Mouse (Mus musculus) myocyte (in vitro differentiated cells): Measurements from ENCODE around the gene B3gnt3. TPM values are rescaled to one million over a fixed set of nuclear protein-coding genes. Genes with fewer than 3 reads are reported as not detected.

Source experiments
- H3K27me3 ChIP-seq: one replicate; pipeline ENCODE4 v1.6.1; 2011; ENCODE audit not compliant: control insufficient read depth, insufficient read depth, insufficient read length
- H3K36me3 ChIP-seq: one replicate; pipeline ENCODE4 v1.6.1; 2011; ENCODE audit not compliant: control insufficient read depth, insufficient read depth
- H3K4me2 ChIP-seq: one replicate; pipeline ENCODE4 v1.6.1; 2011; ENCODE audit warnings: low read depth, control low read depth
- H3K4me3 ChIP-seq: one replicate; pipeline ENCODE4 v1.5.1; 2011; ENCODE audit warnings: mild to moderate bottlenecking, control low read depth, moderate library complexity
- H3K79me2 ChIP-seq: one replicate; pipeline ENCODE4 v1.6.1; 2011; ENCODE audit not compliant: control insufficient read depth, insufficient read depth
- H3ac ChIP-seq: one replicate; pipeline ENCODE4 v1.6.1; 2011; ENCODE audit not compliant: control insufficient read depth, insufficient read length
- CEBPB ChIP-seq: IDR thresholded peaks from 2 replicates; pipeline ENCODE4 v1.6.1; 2011; ENCODE audit warnings: mild to moderate bottlenecking, moderate library complexity; ENCODE audit not compliant: poor library complexity, insufficient read depth, severe bottlenecking
- E2F4 ChIP-seq: IDR thresholded peaks from one replicate; pipeline ENCODE4 v1.6.1; 2011; ENCODE audit warnings: mild to moderate bottlenecking, control low read depth, moderate library complexity; ENCODE audit not compliant: insufficient read depth
- MAX ChIP-seq: IDR thresholded peaks from one replicate; pipeline ENCODE4 v1.6.1; 2011; ENCODE audit warnings: low read depth, mild to moderate bottlenecking, control low read depth
- MYOD1 ChIP-seq, 3 experiments: IDR thresholded peaks; one replicate each; pipeline ENCODE4 v1.6.1; 2011; ENCODE audit warnings: control low read depth in 2 of 3, low read depth in 2 of 3, mild to moderate bottlenecking in 2 of 3, moderate library complexity in 1 of 3; ENCODE audit not compliant: insufficient read length in 2 of 3, control insufficient read depth in 1 of 3
- MYOG ChIP-seq, 3 experiments: IDR thresholded peaks; one replicate each; pipeline ENCODE4 v1.6.1; 2011; ENCODE audit warnings: control low read depth in 2 of 3, low read depth in 2 of 3, mild to moderate bottlenecking in 2 of 3; ENCODE audit not compliant: insufficient read length in 2 of 3, control insufficient read depth in 1 of 3, insufficient read depth in 1 of 3
- POLR2A ChIP-seq: IDR thresholded peaks from one replicate; pipeline ENCODE4 v1.6.1; 2011; ENCODE audit warnings: low read depth, mild to moderate bottlenecking, control low read depth, moderate library complexity; ENCODE audit not compliant: insufficient read length
- POLR2AphosphoS2 ChIP-seq: IDR thresholded peaks from one replicate; pipeline ENCODE4 v1.6.1; 2011; ENCODE audit warnings: low read depth, control low read depth; ENCODE audit not compliant: insufficient read length
- REST ChIP-seq: IDR thresholded peaks from one replicate; pipeline ENCODE4 v1.6.1; 2011; ENCODE audit warnings: mild to moderate bottlenecking, control low read depth, moderate library complexity; ENCODE audit not compliant: insufficient read depth, insufficient read length
- SRF ChIP-seq: IDR thresholded peaks from one replicate; pipeline ENCODE4 v1.6.1; 2011; ENCODE audit warnings: low read depth; ENCODE audit not compliant: control insufficient read depth, insufficient read length
- TCF12 ChIP-seq: IDR thresholded peaks from one replicate; pipeline ENCODE4 v1.6.1; 2011; ENCODE audit warnings: mild to moderate bottlenecking, control low read depth; ENCODE audit not compliant: poor library complexity, insufficient read depth, severe bottlenecking
- TCF3 ChIP-seq: IDR thresholded peaks from one replicate; pipeline ENCODE4 v1.6.1; 2011; ENCODE audit warnings: low read depth, control low read depth; ENCODE audit not compliant: insufficient read length
- USF1 ChIP-seq: IDR thresholded peaks from one replicate; pipeline ENCODE4 v1.6.1; 2011; ENCODE audit warnings: low read depth, mild to moderate bottlenecking, control low read depth, moderate library complexity
- polyA plus RNA-seq: library from polyadenylated mRNA; unstranded; fragments of >200 nt; fragmentation: generic; extraction: Trizol; gene quantifications from one replicate; pipeline ENCODE4 v1.2.1, GENCODE M21; 2012; ENCODE audit warnings: missing spikeins

B3gnt3 gene
- polyA plus RNA-seq, 1 experiment: 0.01 TPM

DNA sequence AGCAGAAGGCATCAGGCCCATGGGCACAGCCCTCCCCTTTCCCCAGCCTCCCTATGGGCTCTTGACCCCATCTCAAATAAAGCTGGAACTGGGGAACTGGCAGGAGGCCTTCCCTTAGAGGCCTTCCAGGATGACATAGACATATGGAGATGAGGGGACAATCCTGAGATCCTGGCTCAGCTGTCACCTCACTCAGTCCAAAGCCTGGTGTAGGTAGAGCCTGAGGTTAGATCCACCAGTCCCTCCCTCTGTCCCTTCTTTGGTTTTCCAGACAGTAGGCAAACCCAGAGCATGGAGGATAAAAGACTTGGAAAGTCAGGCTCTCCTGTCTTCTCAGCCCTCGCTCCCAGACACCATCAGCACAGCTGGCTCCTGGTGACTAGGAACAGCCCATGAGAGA is 34.7 kb downstream of the B3gnt3 start:
- Histone ChIP-seq H3K79me2 (no peaks in the 10 kb centered on the region), H3K27me3 (peaks cover 8% of the 10 kb centered on the region), H3K4me3 (no peak overlapping the region), H3K4me2 (peak overlapping the region; percentile 85), H3K36me3 (no peaks in the 10 kb centered on the region), H3ac (no peak overlapping the region)
- TF ChIP-seq MYOD1 (IDR thresholded peaks at IDR 0.05; ENCODE audit: control insufficient read depth in 1 of 3, insufficient read length in 2 of 3, low read depth in 2 of 3): no peak
- no peak for TF ChIP-seq CEBPB
- TF ChIP-seq E2F4: no peak
- TF ChIP-seq POLR2A: no peak
- no peak for TF ChIP-seq USF1
- TF ChIP-seq REST: no peak
- TF ChIP-seq TCF12: no peak
- TF ChIP-seq TCF3: no peak
- TF ChIP-seq SRF: no peak
- no peak for TF ChIP-seq POLR2AphosphoS2
- TF ChIP-seq MAX: no peak
- TF ChIP-seq MYOG (IDR thresholded peaks at IDR 0.05; ENCODE audit: control insufficient read depth in 1 of 3, insufficient read depth in 1 of 3, insufficient read length in 2 of 3, low read depth in 2 of 3): no peak

DNA sequence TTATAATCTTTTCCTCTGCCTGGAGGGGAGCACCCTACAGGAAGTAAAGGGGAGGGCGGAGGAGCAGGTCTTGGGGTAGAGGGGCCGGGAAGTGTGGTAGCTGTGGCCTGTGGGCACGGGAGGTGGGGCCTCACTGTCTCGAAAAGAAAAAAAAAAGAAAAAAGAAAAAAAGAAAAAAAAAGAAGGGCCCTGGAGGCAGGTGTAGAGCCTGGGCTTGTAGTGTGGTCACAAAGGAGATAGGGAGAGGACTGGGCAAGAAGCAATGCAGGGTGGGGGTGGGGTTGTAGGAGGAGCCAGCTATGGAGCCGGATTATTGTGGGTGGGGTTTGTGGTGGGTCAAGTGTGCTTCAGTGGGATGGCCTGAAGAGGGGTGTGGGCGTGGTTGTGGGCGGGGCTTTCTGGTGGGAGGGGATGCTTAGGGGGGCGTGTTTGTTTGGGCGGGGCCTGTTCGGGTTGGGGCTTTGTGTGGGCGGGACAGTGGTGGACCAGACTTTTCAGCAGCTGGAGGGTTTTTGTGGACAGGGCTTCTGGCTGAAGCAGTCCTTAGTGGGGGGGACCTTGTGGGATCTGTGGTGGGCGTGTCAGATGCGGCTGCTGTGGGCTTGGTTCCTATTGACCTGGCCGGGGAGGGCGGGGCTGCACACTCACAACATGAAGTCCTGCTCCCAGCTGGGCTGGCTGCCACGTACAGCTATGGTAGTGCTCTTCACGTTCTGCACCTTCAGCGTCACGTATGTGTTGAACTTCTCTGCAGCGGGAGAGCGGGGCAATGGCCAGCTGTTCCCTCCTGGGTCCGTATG is 36.1 kb downstream of the B3gnt3 start:
- peaks cover 8% of the 10 kb centered on the region for H3K27me3 ChIP-seq

DNA sequence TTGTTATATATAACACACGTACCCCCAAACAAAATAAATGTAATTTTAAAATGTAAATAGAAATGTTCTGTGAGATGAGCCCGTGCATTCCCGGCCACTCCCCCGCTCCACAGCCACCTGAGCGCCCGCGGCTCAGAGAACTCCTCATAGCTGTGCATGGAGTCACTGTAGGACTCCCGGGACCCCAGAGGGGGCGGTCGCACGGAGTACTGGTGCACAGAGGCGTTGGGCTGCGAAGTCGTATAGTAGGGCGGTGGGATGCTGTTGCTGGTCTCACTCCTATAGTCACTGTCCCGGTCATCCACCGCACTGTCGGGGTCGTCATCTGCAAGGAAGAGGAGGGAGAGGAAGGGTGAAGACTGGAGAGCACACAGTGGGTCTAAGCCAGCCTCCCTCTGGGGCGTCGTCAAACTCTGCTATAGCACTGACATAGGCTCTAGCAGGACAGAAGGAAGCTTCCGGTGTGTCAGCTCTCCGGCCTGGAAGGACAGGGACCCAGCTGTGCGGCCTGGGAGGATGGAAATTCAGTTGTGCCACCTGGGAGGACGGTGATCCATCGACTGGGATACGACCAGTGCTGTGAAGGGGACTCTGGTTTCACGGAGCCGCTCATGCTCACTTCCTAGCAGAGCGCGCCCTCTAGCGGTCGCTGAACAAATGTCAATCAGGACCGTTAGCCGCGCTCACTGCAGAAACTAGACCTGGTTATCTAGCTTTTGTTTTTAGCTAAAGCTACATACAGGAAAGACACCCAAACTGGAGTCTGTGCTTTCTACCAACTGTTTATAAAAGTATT is 41.1 kb downstream of the B3gnt3 start:
- Histone ChIP-seq H3ac (no peak overlapping the region), H3K27me3 (peaks cover 9% of the 10 kb centered on the region), H3K79me2 (no peaks in the 10 kb centered on the region), H3K36me3 (no peaks in the 10 kb centered on the region), H3K4me3 (no peak overlapping the region), H3K4me2 (peak overlapping the region; percentile 44)
- TF ChIP-seq SRF (no peak), MYOD1 (IDR thresholded peaks at IDR 0.05; ENCODE audit: control insufficient read depth in 1 of 3, insufficient read length in 2 of 3, low read depth in 2 of 3) (no peak), CEBPB (no peak), TCF12 (no peak), USF1 (no peak), MYOG (IDR thresholded peaks at IDR 0.05; ENCODE audit: control insufficient read depth in 1 of 3, insufficient read depth in 1 of 3, insufficient read length in 2 of 3, low read depth in 2 of 3) (no peak), POLR2A (no peak), MAX (no peak), REST (no peak), POLR2AphosphoS2 (no peak), E2F4 (no peak), TCF3 (no peak)

More for the DNA sequence above, 36.1 kb downstream of the B3gnt3 start:
- peak; percentile 52 for TF ChIP-seq POLR2AphosphoS2
- TF ChIP-seq POLR2A: peak; percentile 21
- peak in 1 of 3 experiments; percentile 37 for TF ChIP-seq MYOG (IDR thresholded peaks at IDR 0.05; ENCODE audit: control insufficient read depth in 1 of 3, insufficient read depth in 1 of 3, insufficient read length in 2 of 3, low read depth in 2 of 3)
- TF ChIP-seq MYOD1 (IDR thresholded peaks at IDR 0.05; ENCODE audit: control insufficient read depth in 1 of 3, insufficient read length in 2 of 3, low read depth in 2 of 3): peak in 1 of 3 experiments; percentile 56
- TF ChIP-seq USF1: no peak
- no peak overlapping the region for H3ac ChIP-seq
- no peaks in the 10 kb centered on the region for H3K79me2 ChIP-seq
- H3K36me3 ChIP-seq: no peaks in the 10 kb centered on the region
- H3K4me3 ChIP-seq: peak overlapping the region; percentile 12
- H3K4me2 ChIP-seq: peak overlapping the region; percentile 85

GRCm38 (mm10) chr8:71659751-71660150 is 41.8 kb downstream of the B3gnt3 start:
- H3K36me3 ChIP-seq: no peaks in the 10 kb centered on the region
- H3K27me3 ChIP-seq: peaks cover 17% of the 10 kb centered on the region
- no peak overlapping the region for H3ac ChIP-seq
- no peaks in the 10 kb centered on the region for H3K79me2 ChIP-seq
- no peak overlapping the region for H3K4me2 ChIP-seq
- H3K4me3 ChIP-seq: no peak overlapping the region
- TF ChIP-seq POLR2AphosphoS2: no peak
- TF ChIP-seq MYOD1 (IDR thresholded peaks at IDR 0.05; ENCODE audit: control insufficient read depth in 1 of 3, insufficient read length in 2 of 3, low read depth in 2 of 3): no peak
- no peak for TF ChIP-seq MYOG (IDR thresholded peaks at IDR 0.05; ENCODE audit: control insufficient read depth in 1 of 3, insufficient read depth in 1 of 3, insufficient read length in 2 of 3, low read depth in 2 of 3)
- no peak for TF ChIP-seq CEBPB
- no peak for TF ChIP-seq TCF3
- TF ChIP-seq POLR2A: no peak
